Mouse (Mus musculus): ENCODE measurements around the gene Porcn.

DNA sequence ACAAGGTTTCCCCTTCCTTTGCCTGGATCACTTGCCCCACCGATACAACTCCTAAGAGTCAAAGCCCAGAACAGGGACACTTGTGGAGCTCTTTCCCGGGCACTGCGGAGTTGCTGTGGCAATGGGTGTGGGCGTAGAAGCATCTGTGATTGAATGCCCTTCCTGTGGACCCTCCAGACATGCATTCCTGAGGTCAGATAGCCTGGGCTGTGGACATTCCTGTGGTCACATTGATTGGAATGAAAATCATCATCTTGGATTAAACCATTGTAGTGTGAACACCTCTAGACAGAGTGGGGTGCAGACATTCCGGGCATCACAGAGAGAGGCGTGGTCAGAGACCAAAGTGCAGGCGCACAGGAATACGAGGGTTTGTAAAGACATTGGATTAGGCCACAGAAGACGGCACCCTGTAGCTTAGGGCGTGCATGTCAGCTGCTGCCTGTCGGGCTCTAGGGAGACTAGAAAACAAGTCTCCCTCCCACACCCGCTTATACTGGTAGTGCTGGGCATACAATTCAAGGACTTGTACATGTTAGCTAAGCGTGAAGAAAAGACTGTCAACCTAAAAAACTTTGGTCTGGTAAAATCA lies 32.6 kb upstream of the Porcn start:
- TF ChIP-seq CTCF (IDR thresholded peaks at IDR 0.05; ENCODE audit: control insufficient read depth, insufficient read depth, insufficient read length) (no peak), USF1 (IDR thresholded peaks at IDR 0.05; ENCODE audit: low read depth) (no peak), MAX (IDR thresholded peaks at IDR 0.05) (peak; percentile 50), CEBPB (IDR thresholded peaks at IDR 0.05; ENCODE audit: low read depth) (no peak)

All from C2C12 (cell line).